12 mouse cellular contexts compared by ENCODE assay signal in genomic region chr7:25714581-25714980, GRCm38 (mm10).
"Had no signal": no experiment of that assay in that cellular context is flagged by ENCODE, and none has a peak within 500 bp of the region (broad histone marks: within the 10 kb centered on the region; RNA-seq: fewer than 3 reads in every experiment).

No protein-coding gene starts in this region.

- DNase-seq: retina, postnatal 1 day; right cerebral cortex, adult 18-20 months; right cerebral cortex, postnatal 14 days; right cerebral cortex, postnatal 25 days; right cerebral cortex, postnatal 4 days; spleen, adult 18-20 months; thymus, adult 18-20 months; thymus, adult 2 months; thymus, postnatal 14 days; thymus, postnatal 25 days; thymus, postnatal 36 days; thymus, postnatal 4 days had no signal
